Mouse (Mus musculus) liver, embryonic 14.5 days (tissue): ENCODE data around the gene Tbl1x. TPM values are rescaled to one million over a fixed set of nuclear protein-coding genes. Genes with fewer than 3 reads are reported as not detected.

Experiments
- ATAC-seq: fragments of 200-750 bp; cut with Nextera tagmentation; 2 replicates; pipeline ENCODE4 v1.8.0; 2017; ENCODE audit warnings: moderate number of reproducible peaks, mild to moderate bottlenecking, moderate library complexity; ENCODE audit not compliant: insufficient read depth
- DNase-seq, 3 experiments: peaks; one replicate each; pipeline ENCODE4 v3.0.0-alpha.2; 2012 to 2013; ENCODE audit warnings: low read depth in 3 of 3, low spot score in 3 of 3
- H3K27ac ChIP-seq: fragments of 300-500 bp; sonication (generic); 2 replicates; pipeline ENCODE4 v1.5.1; 2014; ENCODE audit warnings: moderate library complexity, mild to moderate bottlenecking, control low read depth, inconsistent platforms
- H3K27me3 ChIP-seq: fragments of 300-500 bp; sonication (generic); 2 replicates; pipeline ENCODE4 v1.6.1; 2014; ENCODE audit warnings: mild to moderate bottlenecking, low read length, moderate library complexity; ENCODE audit not compliant: control insufficient read depth, insufficient read depth
- H3K36me3 ChIP-seq: fragments of 300-500 bp; sonication (generic); replicated peaks from 2 replicates; pipeline ENCODE4 v1.6.1; 2014; ENCODE audit warnings: low read depth; ENCODE audit not compliant: control insufficient read depth, insufficient read depth
- H3K4me1 ChIP-seq, 2 experiments: fragments of 200-500 bp in 1 of 2; fragments of 300-500 bp in 1 of 2; sonication (generic) in 1 of 2; replicated peaks; 2 replicates each; pipeline ENCODE4 v1.6.1; 2012 to 2014; ENCODE audit warnings: antibody characterized with exemption in 1 of 2, inconsistent platforms in 1 of 2, low read length in 1 of 2; ENCODE audit not compliant: control insufficient read depth in 2 of 2, insufficient read depth in 2 of 2
- H3K4me2 ChIP-seq: fragments of 300-500 bp; sonication (generic); 2 replicates; pipeline ENCODE4 v1.6.1; 2014; ENCODE audit warnings: low read depth, mild to moderate bottlenecking, control low read depth, moderate library complexity
- H3K4me3 ChIP-seq, 2 experiments: fragments of 200-500 bp in 1 of 2; fragments of 300-500 bp in 1 of 2; sonication (generic) in 1 of 2; 2 replicates each; pipeline ENCODE4 v1.5.1; 2012 to 2014; ENCODE audit warnings: low read depth in 2 of 2, low read length in 2 of 2, mild to moderate bottlenecking in 2 of 2, control low read depth in 1 of 2, inconsistent platforms in 1 of 2, moderate library complexity in 1 of 2; ENCODE audit not compliant: insufficient read depth in 1 of 2
- H3K9ac ChIP-seq: fragments of 300-500 bp; sonication (generic); replicated peaks from 2 replicates; pipeline ENCODE4 v1.6.1; 2014; ENCODE audit warnings: mild to moderate bottlenecking, control low read depth, moderate library complexity
- H3K9me3 ChIP-seq: fragments of 300-500 bp; sonication (generic); 2 replicates; pipeline ENCODE4 v1.6.1; 2016; ENCODE audit warnings: low read length, mixed read lengths; ENCODE audit not compliant: control insufficient read depth
- CTCF ChIP-seq: IDR thresholded peaks from 2 replicates; pipeline ENCODE4 v1.5.1; 2016; ENCODE audit warnings: antibody characterized with exemption, low read depth, control low read depth
- EP300 ChIP-seq: IDR thresholded peaks from 2 replicates; pipeline ENCODE4 v1.6.1; 2016; ENCODE audit warnings: antibody characterized with exemption, low read depth
- WGBS: fragments of 180-500 bp; shearing (Covaris S2); extraction: QIAGEN DNeasy Blood & Tissue Kit; methylation state at CpG from one replicate; pipeline ENCODE4 v1.1.7; 2014; ENCODE audit not compliant: insufficient replicate concordance; 5-methylcytosine and 5-hydroxymethylcytosine counted together
- polyA plus RNA-seq, 2 experiments: library from polyadenylated mRNA; depleted of rRNA in 1 of 2; stranded (reverse) in 1 of 2; unstranded in 1 of 2; fragments of >200 nt; fragmentation: Nextera tagmentation in 1 of 2; extraction: Ambion mirVana in 1 of 2; gene quantifications; 2 replicates each; pipeline versions ENCODE4 v1.2.1 to v1.2.3; 2012 to 2014

Gene Tbl1x
- polyA plus RNA-seq, 2 experiments: 7.6 to 14.2 TPM

DNA sequence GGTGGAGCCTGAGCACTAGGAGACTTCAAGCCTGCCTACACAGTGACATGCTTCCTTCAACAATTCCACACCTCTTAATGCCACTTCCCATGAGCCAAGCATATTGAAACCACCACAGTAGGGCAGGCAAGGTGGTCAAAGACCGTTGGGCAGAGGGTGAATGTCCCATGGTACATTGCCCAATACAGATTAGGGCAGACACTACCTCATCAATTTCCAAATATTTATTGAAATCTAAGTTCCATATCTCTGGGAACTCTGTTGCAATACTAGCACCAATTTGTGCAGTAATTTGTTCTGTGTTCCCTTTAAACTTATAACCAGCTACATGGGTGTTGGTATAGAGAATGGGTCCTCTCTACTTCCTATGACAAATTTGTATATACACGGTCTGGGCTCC is 154.2 kb downstream of the Tbl1x start:
- Histone ChIP-seq H3K36me3 (no peaks in the 10 kb centered on the region), H3K4me2 (no peak overlapping the region), H3K9ac (no peak overlapping the region), H3K4me1 (no peaks in the 10 kb centered on the region), H3K27ac (no peak overlapping the region), H3K9me3 (no peaks in the 10 kb centered on the region), H3K27me3 (no peaks in the 10 kb centered on the region), H3K4me3 (no peak overlapping the region)
- DNase-seq (no peak), ATAC-seq (no peak)
- WGBS: 54% methylated on average over 2 of the region's 2 CpGs
- TF ChIP-seq EP300 (no peak), CTCF (no peak)

DNA sequence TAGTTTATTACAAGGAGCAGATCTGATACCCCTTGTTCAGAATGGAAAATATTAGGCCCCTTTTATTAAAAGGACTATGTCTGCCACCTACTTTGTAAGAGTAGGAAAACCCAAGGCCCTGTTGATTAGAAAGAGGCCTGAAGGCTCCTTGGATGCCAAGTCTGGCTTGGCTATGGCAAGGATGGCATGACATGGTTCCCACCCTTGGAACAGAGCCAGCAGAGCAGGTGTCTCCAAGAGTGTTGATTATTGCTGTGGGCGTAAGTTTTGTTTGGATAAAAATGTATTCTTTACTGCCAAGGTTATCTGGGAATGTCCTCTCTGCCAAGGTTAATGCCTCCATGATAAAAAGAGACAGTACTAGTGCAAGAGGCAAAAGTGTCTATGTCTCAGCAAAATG is 156.1 kb downstream of the Tbl1x start:
- H3K4me3 ChIP-seq: no peak overlapping the region
- no peaks in the 10 kb centered on the region for H3K4me1 ChIP-seq
- H3K4me2 ChIP-seq: no peak overlapping the region
- H3K27ac ChIP-seq: no peak overlapping the region
- no peaks in the 10 kb centered on the region for H3K27me3 ChIP-seq
- no peak overlapping the region for H3K9ac ChIP-seq
- WGBS: 50% methylated on average over 1 of the region's 1 CpGs
- TF ChIP-seq CTCF (no peak), EP300 (no peak)
- DNase-seq (no peak), ATAC-seq (no peak)
- no peaks in the 10 kb centered on the region for H3K9me3 ChIP-seq
- H3K36me3 ChIP-seq: no peaks in the 10 kb centered on the region

DNA sequence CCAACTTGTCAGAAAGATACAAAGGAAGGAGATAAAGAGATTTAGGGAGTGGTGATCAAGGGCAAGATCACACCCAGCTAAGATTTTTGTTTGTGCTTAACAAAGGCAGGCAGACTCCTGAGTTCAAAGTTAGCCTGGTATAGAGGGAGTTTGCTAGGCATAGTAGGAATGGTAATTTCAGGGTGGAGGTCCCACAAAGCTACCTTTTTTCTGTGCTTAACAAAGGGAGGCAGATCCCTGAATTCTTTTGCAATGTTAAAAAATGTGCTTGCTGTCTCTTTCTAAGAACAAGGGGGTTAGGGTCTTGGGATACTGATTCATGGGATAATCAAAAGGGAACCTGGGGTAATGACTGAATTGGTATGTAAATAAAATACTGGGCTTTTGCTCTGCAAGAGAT is 156.6 kb downstream of the Tbl1x start:
- H3K9ac ChIP-seq: no peak overlapping the region
- H3K9me3 ChIP-seq: no peaks in the 10 kb centered on the region
- ATAC-seq: no peak
- DNase-seq: no peak
- no peak overlapping the region for H3K27ac ChIP-seq
- H3K4me2 ChIP-seq: no peak overlapping the region
- H3K4me1 ChIP-seq: no peaks in the 10 kb centered on the region
- H3K27me3 ChIP-seq: no peaks in the 10 kb centered on the region
- H3K36me3 ChIP-seq: no peaks in the 10 kb centered on the region
- TF ChIP-seq EP300 (no peak), CTCF (no peak)
- H3K4me3 ChIP-seq: no peak overlapping the region

DNA sequence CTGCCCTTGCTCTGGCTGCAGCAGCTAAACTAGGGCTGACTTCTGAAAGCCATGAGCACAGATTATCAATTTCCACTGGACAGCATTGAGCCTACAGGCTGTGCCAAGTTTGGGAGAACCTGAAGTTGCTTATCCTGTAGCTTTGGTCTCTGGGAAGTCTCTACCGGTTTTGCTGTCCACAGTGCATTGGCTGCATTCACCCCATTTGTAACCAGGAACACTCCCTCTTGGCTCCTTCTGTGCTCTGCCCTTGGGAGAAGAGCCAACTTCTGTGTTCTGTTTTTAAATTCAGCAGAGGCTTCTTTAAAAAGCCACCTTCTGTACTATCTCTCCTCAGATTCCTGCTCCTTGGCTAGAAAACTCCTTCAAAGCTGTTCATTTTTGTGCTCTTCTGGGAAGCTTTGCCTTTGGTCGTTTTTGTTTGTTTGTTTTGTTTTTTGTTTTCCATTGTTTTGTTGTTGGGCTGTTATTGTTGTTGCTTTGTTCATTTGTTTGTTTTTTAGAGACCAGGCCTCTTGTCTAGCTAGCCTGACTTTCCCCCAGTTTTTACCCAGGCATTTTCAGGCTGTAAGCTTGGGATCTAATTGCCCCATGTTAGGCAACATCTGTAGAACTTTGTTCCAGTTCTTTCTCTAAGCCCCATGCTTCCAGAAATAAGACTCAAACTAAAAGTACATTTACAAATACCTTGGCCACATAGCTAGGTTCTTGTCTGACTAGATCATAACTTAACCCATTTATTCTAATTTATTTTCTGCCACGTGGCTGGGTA is 159.2 kb downstream of the Tbl1x start:
- H3K9me3 ChIP-seq: no peaks in the 10 kb centered on the region
- no peaks in the 10 kb centered on the region for H3K4me1 ChIP-seq
- WGBS: 55% methylated on average over 3 of the region's 3 CpGs
- no peak for TF ChIP-seq EP300
- no peak for TF ChIP-seq CTCF
- H3K4me3 ChIP-seq: no peak overlapping the region
- ATAC-seq: no peak
- no peak for DNase-seq
- H3K36me3 ChIP-seq: no peaks in the 10 kb centered on the region
- no peak overlapping the region for H3K4me2 ChIP-seq
- no peak overlapping the region for H3K9ac ChIP-seq
- H3K27ac ChIP-seq: no peak overlapping the region
- no peaks in the 10 kb centered on the region for H3K27me3 ChIP-seq
